Mouse (Mus musculus): ENCODE data around the gene Faah. TPM values are rescaled to one million over a fixed set of nuclear protein-coding genes. Genes with fewer than 3 reads are reported as not detected.

Gene Faah
- polyA plus RNA-seq, 1 experiment from 2014 or later, result 13.8 TPM

- Histone ChIP-seq H3K27ac (no peak overlapping the region), H3K9me3 (replicated peaks; ENCODE audit: low read length) (no peaks in the 10 kb centered on the region), H3K27me3 (ENCODE audit: insufficient read depth, low read length) (no peaks in the 10 kb centered on the region), H3K4me1 (replicated peaks; ENCODE audit: insufficient read depth, low read length) (no peaks in the 10 kb centered on the region), H3K4me3 (replicated peaks; ENCODE audit: low read depth, low read length) (no peak overlapping the region), H3K9ac (ENCODE audit: low read depth, low read length) (no peak overlapping the region), H3K36me3 (ENCODE audit: insufficient read depth, low read length) (no peaks in the 10 kb centered on the region), H3K4me2 (ENCODE audit: low read length) (no peak overlapping the region)
- 75% methylated on average over 16 of the region's 16 CpGs for WGBS
- DNase-seq (ENCODE audit: low spot score), result no peak
- no peak for ATAC-seq (replicated peaks; ENCODE audit: low FRiP score, low read depth)
- no peak for TF ChIP-seq CTCF (IDR thresholded peaks at IDR 0.05; ENCODE audit: low read depth)
Observed at GRCm38 (mm10) chr4:115994662-115995375, 22.9 kb downstream of the Faah start.

- H3K4me3 ChIP-seq (replicated peaks; ENCODE audit: low read depth, low read length), result no peak overlapping the region
- no peak for TF ChIP-seq CTCF (IDR thresholded peaks at IDR 0.05; ENCODE audit: low read depth)
- ATAC-seq (replicated peaks; ENCODE audit: low FRiP score, low read depth) (no peak), DNase-seq (ENCODE audit: low spot score) (no peak)
- no peaks in the 10 kb centered on the region for H3K9me3 ChIP-seq (replicated peaks; ENCODE audit: low read length)
- WGBS, result 73% methylated on average over 7 of the region's 7 CpGs
- no peaks in the 10 kb centered on the region; the same call in 1 of the 2 replicates for H3K27me3 ChIP-seq (ENCODE audit: insufficient read depth, low read length)
- no peak overlapping the region for H3K4me2 ChIP-seq (ENCODE audit: low read length)
- H3K9ac ChIP-seq (ENCODE audit: low read depth, low read length), result no peak overlapping the region
- H3K4me1 ChIP-seq (replicated peaks; ENCODE audit: insufficient read depth, low read length), result no peaks in the 10 kb centered on the region
- H3K36me3 ChIP-seq (ENCODE audit: insufficient read depth, low read length), result no peaks in the 10 kb centered on the region
- no peak overlapping the region for H3K27ac ChIP-seq
Observed at GRCm38 (mm10) chr4:115989382-115989781, 28.3 kb downstream of the Faah start.

- Histone ChIP-seq H3K27me3 (ENCODE audit: insufficient read depth, low read length) (peaks cover 3% of the 10 kb centered on the region; the same call in 1 of the 2 replicates), H3K4me3 (replicated peaks; ENCODE audit: low read depth, low read length) (no peak overlapping the region), H3K27ac (no peak overlapping the region), H3K9me3 (replicated peaks; ENCODE audit: low read length) (no peaks in the 10 kb centered on the region), H3K4me1 (replicated peaks; ENCODE audit: insufficient read depth, low read length) (no peaks in the 10 kb centered on the region), H3K36me3 (ENCODE audit: insufficient read depth, low read length) (no peaks in the 10 kb centered on the region), H3K4me2 (ENCODE audit: low read length) (no peak overlapping the region), H3K9ac (ENCODE audit: low read depth, low read length) (no peak overlapping the region)
- ATAC-seq (replicated peaks; ENCODE audit: low FRiP score, low read depth) (no peak), DNase-seq (ENCODE audit: low spot score) (no peak)
- no peak for TF ChIP-seq CTCF (IDR thresholded peaks at IDR 0.05; ENCODE audit: low read depth)
- WGBS, result 75% methylated on average over 5 of the region's 5 CpGs
Observed at GRCm38 (mm10) chr4:115987858-115988530, 29.7 kb downstream of the Faah start.

GRCm38 (mm10) chr4:115987436-115987835 lies 30.3 kb downstream of the Faah start:
- no peak for ATAC-seq (replicated peaks; ENCODE audit: low FRiP score, low read depth)

GRCm38 (mm10) chr4:115984967-115985366 lies 32.8 kb downstream of the Faah start:
- Histone ChIP-seq H3K27me3 (ENCODE audit: insufficient read depth, low read length) (peaks cover 15% of the 10 kb centered on the region), H3K9me3 (replicated peaks; ENCODE audit: low read length) (no peaks in the 10 kb centered on the region), H3K27ac (no peak overlapping the region), H3K4me3 (replicated peaks; ENCODE audit: low read depth, low read length) (no peak overlapping the region), H3K4me2 (ENCODE audit: low read length) (no peak overlapping the region), H3K4me1 (replicated peaks; ENCODE audit: insufficient read depth, low read length) (no peaks in the 10 kb centered on the region), H3K9ac (ENCODE audit: low read depth, low read length) (no peak overlapping the region), H3K36me3 (ENCODE audit: insufficient read depth, low read length) (no peaks in the 10 kb centered on the region)
- 42% methylated on average over 8 of the region's 8 CpGs for WGBS
- DNase-seq (ENCODE audit: low spot score) (peak; percentile 68), ATAC-seq (replicated peaks; ENCODE audit: low FRiP score, low read depth) (no peak)
- peak; percentile 53 for TF ChIP-seq CTCF (IDR thresholded peaks at IDR 0.05; ENCODE audit: low read depth)

More at GRCm38 (mm10) chr4:115987436-115987835, 30.3 kb downstream of the Faah start:
- no peak for TF ChIP-seq CTCF (IDR thresholded peaks at IDR 0.05; ENCODE audit: low read depth)
- Histone ChIP-seq H3K4me3 (replicated peaks; ENCODE audit: low read depth, low read length) (no peak overlapping the region), H3K27ac (no peak overlapping the region), H3K4me1 (replicated peaks; ENCODE audit: insufficient read depth, low read length) (no peaks in the 10 kb centered on the region), H3K36me3 (ENCODE audit: insufficient read depth, low read length) (no peaks in the 10 kb centered on the region), H3K9ac (ENCODE audit: low read depth, low read length) (no peak overlapping the region), H3K9me3 (replicated peaks; ENCODE audit: low read length) (no peaks in the 10 kb centered on the region), H3K27me3 (ENCODE audit: insufficient read depth, low read length) (peaks cover 3% of the 10 kb centered on the region; the same call in 1 of the 2 replicates), H3K4me2 (ENCODE audit: low read length) (no peak overlapping the region)
- WGBS, result 82% methylated on average over 1 of the region's 1 CpGs
- DNase-seq (ENCODE audit: low spot score), result no peak

GRCm38 (mm10) chr4:115984111-115984510 lies 33.6 kb downstream of the Faah start:
- Histone ChIP-seq H3K4me2 (ENCODE audit: low read length) (no peak overlapping the region), H3K4me1 (replicated peaks; ENCODE audit: insufficient read depth, low read length) (no peaks in the 10 kb centered on the region; the same call in 1 of the 2 replicates), H3K36me3 (ENCODE audit: insufficient read depth, low read length) (no peaks in the 10 kb centered on the region), H3K27ac (no peak overlapping the region), H3K9me3 (replicated peaks; ENCODE audit: low read length) (no peaks in the 10 kb centered on the region), H3K27me3 (ENCODE audit: insufficient read depth, low read length) (peaks cover 21% of the 10 kb centered on the region), H3K9ac (ENCODE audit: low read depth, low read length) (no peak overlapping the region), H3K4me3 (replicated peaks; ENCODE audit: low read depth, low read length) (no peak overlapping the region)
- peak; percentile 60 for ATAC-seq (replicated peaks; ENCODE audit: low FRiP score, low read depth)
- TF ChIP-seq CTCF (IDR thresholded peaks at IDR 0.05; ENCODE audit: low read depth), result peak; percentile 83
- peak; percentile 88 for DNase-seq (ENCODE audit: low spot score)
- WGBS, result 2% methylated on average over 13 of the region's 13 CpGs

All from kidney, postnatal 0 days (tissue).